Mouse (Mus musculus) C2C12 (cell line): ENCODE results near the gene Top2a. TPM values are rescaled to one million over a fixed set of nuclear protein-coding genes. Genes with fewer than 3 reads are reported as not detected.
"Not testable (repeated sequence)": the region's sequence is repeated elsewhere in the genome, so short reads cannot be mapped to it uniquely, and the experiment has no call there.

ENCODE experiments used
- H3K27me3 ChIP-seq: one replicate; pipeline ENCODE4 v1.6.1; 2011; ENCODE audit not compliant: control insufficient read depth, insufficient read depth, insufficient read length
- H3K36me3 ChIP-seq: one replicate; pipeline ENCODE4 v1.6.1; 2011; ENCODE audit not compliant: control insufficient read depth, insufficient read depth
- H3K4me3 ChIP-seq: one replicate; pipeline ENCODE4 v1.5.1; 2011; ENCODE audit warnings: mild to moderate bottlenecking, control low read depth; ENCODE audit not compliant: poor library complexity, insufficient read depth, severe bottlenecking
- H3K79me2 ChIP-seq: one replicate; pipeline ENCODE4 v1.6.1; 2011; ENCODE audit not compliant: control insufficient read depth, insufficient read depth
- H3K79me3 ChIP-seq: one replicate; pipeline ENCODE4 v1.6.1; 2011; ENCODE audit warnings: low read depth, control low read depth
- H3ac ChIP-seq: one replicate; pipeline ENCODE3; 2011; ENCODE audit warnings: low read depth; ENCODE audit not compliant: control insufficient read depth, insufficient read length
- CEBPB ChIP-seq: IDR thresholded peaks from one replicate; pipeline ENCODE4 v1.6.1; 2011; ENCODE audit warnings: low read depth, mild to moderate bottlenecking, control low read depth, moderate library complexity
- CTCF ChIP-seq: IDR thresholded peaks from one replicate; pipeline ENCODE4 v1.5.1; 2011; ENCODE audit not compliant: control insufficient read depth, insufficient read depth, insufficient read length
- FOSL1 ChIP-seq: IDR thresholded peaks from one replicate; pipeline ENCODE4 v1.8.0; 2011; ENCODE audit warnings: mild to moderate bottlenecking, low read length; ENCODE audit not compliant: poor library complexity, insufficient read depth, severe bottlenecking
- MAX ChIP-seq: IDR thresholded peaks from one replicate; pipeline ENCODE4 v1.6.1; 2011; ENCODE audit warnings: mild to moderate bottlenecking, control low read depth
- MYOD1 ChIP-seq: IDR thresholded peaks from one replicate; pipeline ENCODE4 v1.6.1; 2011; ENCODE audit warnings: low read depth; ENCODE audit not compliant: control insufficient read depth, insufficient read length
- MYOG ChIP-seq: IDR thresholded peaks from one replicate; pipeline ENCODE4 v1.6.1; 2011; ENCODE audit not compliant: control insufficient read depth, insufficient read length; ENCODE audit errors: extremely low read depth
- USF1 ChIP-seq: IDR thresholded peaks from one replicate; pipeline ENCODE4 v1.6.1; 2011; ENCODE audit warnings: low read depth, mild to moderate bottlenecking, control low read depth, moderate library complexity
- polyA plus RNA-seq: library from polyadenylated mRNA; unstranded; fragments of >200 nt; fragmentation: generic; extraction: Trizol; gene quantifications from one replicate; pipeline ENCODE4 v1.2.1, GENCODE M21; 2012; ENCODE audit warnings: missing spikeins

Gene Top2a
- polyA plus RNA-seq, 1 experiment, result 83.8 TPM

DNA sequence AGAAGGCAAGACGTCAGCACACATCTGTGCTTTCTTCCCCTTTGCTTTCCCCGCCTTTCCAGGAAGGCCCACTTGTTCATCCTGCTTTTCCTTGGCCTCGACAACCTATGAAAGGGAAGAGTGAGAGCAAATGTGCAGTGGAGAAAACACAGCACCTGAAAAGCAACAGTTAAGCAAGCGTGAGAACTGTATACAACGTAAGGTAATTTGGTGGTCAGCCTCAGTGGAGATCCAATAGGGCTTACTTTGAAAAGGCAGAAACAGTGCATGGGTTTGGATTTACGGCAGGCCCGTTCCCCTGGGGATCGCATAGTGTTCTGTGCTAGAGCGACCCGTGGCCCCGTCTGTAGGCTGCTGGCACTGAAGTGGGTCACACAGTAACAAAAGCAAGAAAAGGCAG is 24.7 kb downstream of the Top2a start:
- Histone ChIP-seq H3K27me3 (no peaks in the 10 kb centered on the region), H3K4me3 (no peak overlapping the region), H3K79me2 (peaks cover 5% of the 10 kb centered on the region), H3K79me3 (peaks cover 3% of the 10 kb centered on the region), H3K36me3 (peaks cover 98% of the 10 kb centered on the region), H3ac (no peak overlapping the region)
- TF ChIP-seq USF1, result no peak
- no peak for TF ChIP-seq MYOD1
- no peak for TF ChIP-seq MAX

GRCm38 (mm10) chr11:98998776-98999175 is 25.2 kb downstream of the Top2a start:
- H3K79me2 ChIP-seq, result peaks cover 5% of the 10 kb centered on the region
- no peak overlapping the region for H3K4me3 ChIP-seq
- peaks cover 98% of the 10 kb centered on the region for H3K36me3 ChIP-seq
- TF ChIP-seq USF1 (no peak), FOSL1 (no peak), CEBPB (no peak), MAX (no peak), MYOG (no peak), CTCF (no peak), MYOD1 (no peak)
- H3ac ChIP-seq, result no peak overlapping the region
- no peaks in the 10 kb centered on the region for H3K27me3 ChIP-seq
- H3K79me3 ChIP-seq, result peaks cover 3% of the 10 kb centered on the region

DNA sequence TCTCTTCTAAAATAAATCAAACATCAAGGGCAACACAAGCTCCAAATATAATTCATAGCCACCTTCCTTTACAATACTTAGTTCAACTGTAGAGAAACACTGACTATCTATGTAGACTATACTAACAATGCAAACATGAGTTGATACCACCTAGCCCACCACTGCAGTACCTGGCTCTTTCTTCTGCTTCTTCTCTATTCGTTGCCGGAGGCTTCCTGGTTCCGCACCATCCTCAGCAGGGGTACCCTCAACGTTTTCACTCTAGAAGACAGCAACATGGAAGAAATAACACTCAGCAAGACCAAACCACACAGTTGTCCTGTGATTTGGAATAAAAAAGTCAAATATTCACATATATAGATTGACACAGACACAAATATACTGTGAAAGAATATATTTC is 26.3 kb downstream of the Top2a start:
- Histone ChIP-seq H3K79me3 (no peaks in the 10 kb centered on the region), H3ac (no peak overlapping the region), H3K79me2 (peaks cover 5% of the 10 kb centered on the region), H3K4me3 (no peak overlapping the region), H3K36me3 (peaks cover 98% of the 10 kb centered on the region), H3K27me3 (no peaks in the 10 kb centered on the region)
- TF ChIP-seq MYOD1, result no peak
- TF ChIP-seq USF1, result no peak
- no peak for TF ChIP-seq CEBPB
- no peak for TF ChIP-seq FOSL1
- no peak for TF ChIP-seq CTCF
- TF ChIP-seq MAX, result no peak
- no peak for TF ChIP-seq MYOG

GRCm38 (mm10) chr11:98995987-98996386 is 28.0 kb downstream of the Top2a start:
- Histone ChIP-seq H3K4me3 (no peak overlapping the region), H3ac (no peak overlapping the region), H3K79me3 (no peaks in the 10 kb centered on the region), H3K36me3 (peaks cover 97% of the 10 kb centered on the region), H3K27me3 (no peaks in the 10 kb centered on the region), H3K79me2 (peaks cover 5% of the 10 kb centered on the region)
- TF ChIP-seq MYOG (no peak), USF1 (no peak)

DNA sequence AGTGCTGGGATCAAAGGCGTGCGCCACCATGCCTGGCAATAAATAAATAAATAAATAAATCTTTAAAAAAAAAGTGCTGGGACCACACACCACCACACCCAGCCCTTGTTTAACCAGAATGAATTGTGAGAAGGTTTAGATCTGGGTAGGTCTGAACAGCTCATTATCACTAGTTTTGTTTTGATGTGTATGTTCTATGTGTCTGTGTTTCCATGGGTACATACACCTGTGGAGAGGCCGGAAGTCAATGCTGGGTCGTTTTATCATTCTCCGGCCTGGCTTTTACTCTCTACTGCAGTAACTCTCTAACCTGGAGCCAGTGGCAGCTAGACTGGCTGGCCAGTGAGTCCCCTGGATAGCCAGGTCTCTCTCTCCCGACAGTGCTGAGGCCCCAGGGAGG is 33.1 kb downstream of the Top2a start:
- Histone ChIP-seq H3K79me2 (no peaks in the 10 kb centered on the region), H3K79me3 (no peaks in the 10 kb centered on the region), H3K4me3 (no peak overlapping the region), H3K36me3 (peaks cover 59% of the 10 kb centered on the region), H3K27me3 (no peaks in the 10 kb centered on the region), H3ac (no peak overlapping the region)
- TF ChIP-seq CEBPB (no peak), MYOG (no peak), CTCF (no peak), MYOD1 (no peak), USF1 (no peak), FOSL1 (no peak), MAX (no peak)

GRCm38 (mm10) chr11:98988260-98988659 is 35.7 kb downstream of the Top2a start:
- H3K79me2 ChIP-seq, H3ac ChIP-seq, H3K79me3 ChIP-seq, H3K4me3 ChIP-seq, H3K27me3 ChIP-seq: not testable (repeated sequence)
- peaks cover 33% of the 10 kb centered on the region for H3K36me3 ChIP-seq

DNA sequence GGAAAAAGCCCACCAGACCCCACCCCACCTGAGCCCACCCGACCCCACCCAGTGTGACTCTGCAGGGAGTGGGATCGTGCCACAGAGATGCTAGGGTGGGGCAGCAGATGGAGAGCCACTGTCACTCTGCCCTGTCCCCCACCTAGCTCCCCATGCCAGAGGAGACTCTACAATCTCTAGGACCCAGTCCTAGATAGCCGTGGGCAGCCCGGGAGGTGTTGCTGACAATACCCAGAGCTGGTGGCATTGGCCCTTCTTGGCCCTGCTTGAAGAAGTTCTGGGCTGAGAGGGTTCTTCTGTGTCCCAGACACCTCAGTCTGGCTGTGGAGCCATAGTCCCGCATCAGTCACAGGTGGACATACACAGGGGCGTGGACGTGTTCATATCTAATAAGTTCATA is 38.4 kb downstream of the Top2a start:
- TF ChIP-seq CEBPB, result no peak
- TF ChIP-seq MYOG, result no peak
- no peak for TF ChIP-seq MAX
- no peak for TF ChIP-seq USF1
- TF ChIP-seq FOSL1, result no peak
- TF ChIP-seq MYOD1, result no peak
- TF ChIP-seq CTCF, result no peak

More for the DNA sequence above, 38.4 kb downstream of the Top2a start:
- Histone ChIP-seq H3K27me3 (peaks cover 14% of the 10 kb centered on the region), H3K79me2 (no peaks in the 10 kb centered on the region), H3K36me3 (peaks cover 8% of the 10 kb centered on the region), H3K4me3 (no peak overlapping the region), H3ac (no peak overlapping the region), H3K79me3 (no peaks in the 10 kb centered on the region)
